Mouse (Mus musculus): ENCODE measurements around the gene Vangl2. TPM values are rescaled to one million over a fixed set of nuclear protein-coding genes. Genes with fewer than 3 reads are reported as not detected.

Gene Vangl2
- polyA plus RNA-seq, 1 experiment from 2014 or later: 39.9 TPM

GRCm38 (mm10) chr1:172060659-172061058 lies 32.4 kb upstream of the Vangl2 start:
- 19% methylated on average over 4 of the region's 4 CpGs for WGBS
- H3K4me1 ChIP-seq (ENCODE audit: control insufficient read depth, insufficient read depth, low read depth, low read length): peaks cover 6% of the 10 kb centered on the region
- H3K9me3 ChIP-seq (ENCODE audit: control insufficient read depth, low read length): no peaks in the 10 kb centered on the region
- H3K27ac ChIP-seq (ENCODE audit: low read depth, low read length): peak overlapping the region; percentile 61; the same call in 1 of the 2 replicates
- H3K36me3 ChIP-seq (ENCODE audit: control insufficient read depth, insufficient read depth, low read length): peaks cover 8% of the 10 kb centered on the region; the same call in 1 of the 2 replicates
- ATAC-seq: no peak; the same call in 1 of the 2 replicates
- H3K9ac ChIP-seq (ENCODE audit: low read depth, low read length): no peak overlapping the region; the same call in 1 of the 2 replicates
- no peak overlapping the region for H3K4me2 ChIP-seq (ENCODE audit: low read length)
- no peak overlapping the region for H3K4me3 ChIP-seq (ENCODE audit: low read length)
- no peaks in the 10 kb centered on the region for H3K27me3 ChIP-seq (replicated peaks; ENCODE audit: control insufficient read depth, insufficient read depth, low read length)

GRCm38 (mm10) chr1:172058874-172059273 lies 30.6 kb upstream of the Vangl2 start:
- Histone ChIP-seq H3K27me3 (replicated peaks; ENCODE audit: control insufficient read depth, insufficient read depth, low read length) (no peaks in the 10 kb centered on the region), H3K4me2 (ENCODE audit: low read length) (no peak overlapping the region), H3K4me3 (ENCODE audit: low read length) (no peak overlapping the region), H3K9ac (ENCODE audit: low read depth, low read length) (0 out of 2 replicates have a peak overlapping the region, but pooled peaks have one; percentile 11), H3K9me3 (ENCODE audit: control insufficient read depth, low read length) (no peaks in the 10 kb centered on the region), H3K36me3 (ENCODE audit: control insufficient read depth, insufficient read depth, low read length) (no peaks in the 10 kb centered on the region), H3K27ac (ENCODE audit: low read depth, low read length) (peak overlapping the region; percentile 52), H3K4me1 (ENCODE audit: control insufficient read depth, insufficient read depth, low read depth, low read length) (peaks cover 9% of the 10 kb centered on the region)
- WGBS: 42% methylated on average over 7 of the region's 7 CpGs
- ATAC-seq: no peak

- 0 out of 2 replicates have a peak, but pooled peaks have one; percentile 12 for ATAC-seq
- H3K4me3 ChIP-seq (ENCODE audit: low read length): no peak overlapping the region
- WGBS: 34% methylated on average over 6 of the region's 6 CpGs
- no peak overlapping the region for H3K9ac ChIP-seq (ENCODE audit: low read depth, low read length)
- no peak overlapping the region for H3K4me2 ChIP-seq (ENCODE audit: low read length)
- H3K27ac ChIP-seq (ENCODE audit: low read depth, low read length): peak overlapping the region; percentile 52
- peaks cover 14% of the 10 kb centered on the region for H3K4me1 ChIP-seq (ENCODE audit: control insufficient read depth, insufficient read depth, low read depth, low read length)
- no peaks in the 10 kb centered on the region for H3K9me3 ChIP-seq (ENCODE audit: control insufficient read depth, low read length)
- H3K27me3 ChIP-seq (replicated peaks; ENCODE audit: control insufficient read depth, insufficient read depth, low read length): no peaks in the 10 kb centered on the region
- H3K36me3 ChIP-seq (ENCODE audit: control insufficient read depth, insufficient read depth, low read length): no peaks in the 10 kb centered on the region
Measured at GRCm38 (mm10) chr1:172058321-172058720, 30.1 kb upstream of the Vangl2 start.

GRCm38 (mm10) chr1:172057491-172057921 lies 29.3 kb upstream of the Vangl2 start, which contains the start of gene Nhlh1:
Gene Nhlh1 (minus strand): TSS chr1:172057573.
- peak; percentile 46; the same call in 1 of the 2 replicates for ATAC-seq
- peak within 1 kb of the TSS; percentile 39; the same call in 1 of the 2 replicates for H3K9ac ChIP-seq (ENCODE audit: low read depth, low read length)
- peak within 1 kb of the TSS; percentile 29 for H3K4me2 ChIP-seq (ENCODE audit: low read length)
- no peaks in the 10 kb centered on the region for H3K9me3 ChIP-seq (ENCODE audit: control insufficient read depth, low read length)
- H3K4me3 ChIP-seq (ENCODE audit: low read length): peak within 1 kb of the TSS; percentile 31
- WGBS: 22% methylated on average over 2 of the region's 2 CpGs
- H3K36me3 ChIP-seq (ENCODE audit: control insufficient read depth, insufficient read depth, low read length): no peaks in the 10 kb centered on the region
- H3K27ac ChIP-seq (ENCODE audit: low read depth, low read length): peak within 1 kb of the TSS; percentile 52
- peaks cover 15% of the 10 kb centered on the region for H3K4me1 ChIP-seq (ENCODE audit: control insufficient read depth, insufficient read depth, low read depth, low read length)
- H3K27me3 ChIP-seq (replicated peaks; ENCODE audit: control insufficient read depth, insufficient read depth, low read length): no peaks in the 10 kb centered on the region

GRCm38 (mm10) chr1:172056251-172056650 lies 28.0 kb upstream of the Vangl2 start:
- H3K4me3 ChIP-seq (ENCODE audit: low read length): peak overlapping the region; percentile 31
- H3K4me1 ChIP-seq (ENCODE audit: control insufficient read depth, insufficient read depth, low read depth, low read length): peaks cover 15% of the 10 kb centered on the region
- no peaks in the 10 kb centered on the region for H3K36me3 ChIP-seq (ENCODE audit: control insufficient read depth, insufficient read depth, low read length)
- no peaks in the 10 kb centered on the region for H3K27me3 ChIP-seq (replicated peaks; ENCODE audit: control insufficient read depth, insufficient read depth, low read length)
- WGBS: 61% methylated on average over 4 of the region's 4 CpGs
- ATAC-seq: no peak
- H3K9me3 ChIP-seq (ENCODE audit: control insufficient read depth, low read length): no peaks in the 10 kb centered on the region
- H3K27ac ChIP-seq (ENCODE audit: low read depth, low read length): no peak overlapping the region
- H3K9ac ChIP-seq (ENCODE audit: low read depth, low read length): no peak overlapping the region; the same call in 1 of the 2 replicates
- peak overlapping the region; percentile 22 for H3K4me2 ChIP-seq (ENCODE audit: low read length)

GRCm38 (mm10) chr1:172053541-172054440 lies 25.5 kb upstream of the Vangl2 start:
- Histone ChIP-seq H3K4me1 (ENCODE audit: control insufficient read depth, insufficient read depth, low read depth, low read length) (peaks cover 20% of the 10 kb centered on the region), H3K27ac (ENCODE audit: low read depth, low read length) (no peak overlapping the region), H3K4me3 (ENCODE audit: low read length) (peak overlapping the region; percentile 48), H3K27me3 (replicated peaks; ENCODE audit: control insufficient read depth, insufficient read depth, low read length) (no peaks in the 10 kb centered on the region), H3K36me3 (ENCODE audit: control insufficient read depth, insufficient read depth, low read length) (no peaks in the 10 kb centered on the region), H3K4me2 (ENCODE audit: low read length) (peak overlapping the region; percentile 83), H3K9ac (ENCODE audit: low read depth, low read length) (peak overlapping the region; percentile 70), H3K9me3 (ENCODE audit: control insufficient read depth, low read length) (no peaks in the 10 kb centered on the region)
- WGBS: 4% methylated on average over 31 of the region's 42 CpGs
- peak; percentile 53 for ATAC-seq

GRCm38 (mm10) chr1:172052766-172053279 lies 24.6 kb upstream of the Vangl2 start:
- Histone ChIP-seq H3K36me3 (ENCODE audit: control insufficient read depth, insufficient read depth, low read length) (no peaks in the 10 kb centered on the region), H3K27ac (ENCODE audit: low read depth, low read length) (no peak overlapping the region), H3K9me3 (ENCODE audit: control insufficient read depth, low read length) (no peaks in the 10 kb centered on the region), H3K9ac (ENCODE audit: low read depth, low read length) (0 out of 2 replicates have a peak overlapping the region, but pooled peaks have one; percentile 1), H3K27me3 (replicated peaks; ENCODE audit: control insufficient read depth, insufficient read depth, low read length) (no peaks in the 10 kb centered on the region), H3K4me1 (ENCODE audit: control insufficient read depth, insufficient read depth, low read depth, low read length) (peaks cover 27% of the 10 kb centered on the region), H3K4me3 (ENCODE audit: low read length) (no peak overlapping the region), H3K4me2 (ENCODE audit: low read length) (peak overlapping the region; percentile 83)
- 14% methylated on average over 10 of the region's 10 CpGs for WGBS
- ATAC-seq: no peak

- H3K4me2 ChIP-seq (ENCODE audit: low read length): peak overlapping the region; percentile 24
- ATAC-seq: peak; percentile 43
- peak overlapping the region; percentile 70 for H3K27ac ChIP-seq (ENCODE audit: low read depth, low read length)
- peaks cover 28% of the 10 kb centered on the region for H3K4me1 ChIP-seq (ENCODE audit: control insufficient read depth, insufficient read depth, low read depth, low read length)
- no peaks in the 10 kb centered on the region for H3K9me3 ChIP-seq (ENCODE audit: control insufficient read depth, low read length)
- H3K27me3 ChIP-seq (replicated peaks; ENCODE audit: control insufficient read depth, insufficient read depth, low read length): no peaks in the 10 kb centered on the region
- 10% methylated on average over 13 of the region's 13 CpGs for WGBS
- no peak overlapping the region for H3K4me3 ChIP-seq (ENCODE audit: low read length)
- H3K9ac ChIP-seq (ENCODE audit: low read depth, low read length): peak overlapping the region; percentile 50
- H3K36me3 ChIP-seq (ENCODE audit: control insufficient read depth, insufficient read depth, low read length): no peaks in the 10 kb centered on the region
Measured at GRCm38 (mm10) chr1:172049131-172049782, 21.0 kb upstream of the Vangl2 start.
